Mouse (Mus musculus) embryonic fibroblast, embryonic 13.5 days (primary cell): ENCODE results near the gene Zfr.

Source experiments
- CTCF ChIP-seq: IDR thresholded peaks from 2 replicates; pipeline ENCODE4 v1.5.1; 2011; ENCODE audit warnings: mild to moderate bottlenecking, control low read depth, low read length, moderate library complexity, borderline replicate concordance; ENCODE audit not compliant: insufficient read depth
- POLR2A ChIP-seq: IDR thresholded peaks from 2 replicates; pipeline ENCODE4 v1.6.1; 2011; ENCODE audit warnings: low read depth, mild to moderate bottlenecking, control low read depth, low read length, moderate library complexity

GRCm38 (mm10) chr15:12113411-12113810 lies 4.2 kb upstream of the Zfr start:
- TF ChIP-seq CTCF (no peak), POLR2A (no peak)
